Mouse (Mus musculus): ENCODE results near the gene Dhdh. TPM values are rescaled to one million over a fixed set of nuclear protein-coding genes. Genes with fewer than 3 reads are reported as not detected.

The Dhdh gene
- polyA plus RNA-seq, 1 experiment from 2014 or later, result 3.4 TPM

GRCm38 (mm10) chr7:45435038-45435437 is 53.6 kb downstream of the Dhdh start:
- Histone ChIP-seq H3K27me3 (ENCODE audit: control insufficient read depth, insufficient read depth, low read length) (no peaks in the 10 kb centered on the region), H3K4me2 (ENCODE audit: low read depth, low read length) (peak overlapping the region; percentile 71), H3K27ac (ENCODE audit: low read length) (peak overlapping the region; percentile 91), H3K9me3 (replicated peaks; ENCODE audit: control insufficient read depth, low read length) (no peaks in the 10 kb centered on the region), H3K36me3 (ENCODE audit: control insufficient read depth, insufficient read depth) (peaks cover 4% of the 10 kb centered on the region), H3K9ac (ENCODE audit: low read length) (peak overlapping the region; percentile 94), H3K4me1 (ENCODE audit: control insufficient read depth, insufficient read depth, low read length) (peaks cover 35% of the 10 kb centered on the region), H3K4me3 (ENCODE audit: low read length) (peak overlapping the region; percentile 73)
- peak; percentile 2; the same call in 1 of the 2 replicates for ATAC-seq (replicated peaks; ENCODE audit: extremely low read depth, insufficient read depth, low FRiP score)
- WGBS, result 2% methylated on average over 16 of the region's 16 CpGs

GRCm38 (mm10) chr7:45434203-45435015 is 54.2 kb downstream of the Dhdh start, which contains the start of gene Gys1:
Gene Gys1 (plus strand): TSS chr7:45434844.
- peak within 1 kb of the TSS; percentile 98 for H3K4me2 ChIP-seq (ENCODE audit: low read depth, low read length)
- ATAC-seq (replicated peaks; ENCODE audit: extremely low read depth, insufficient read depth, low FRiP score), result peak; percentile 95
- H3K9ac ChIP-seq (ENCODE audit: low read length), result peak within 1 kb of the TSS; percentile 94
- H3K27ac ChIP-seq (ENCODE audit: low read length), result peak within 1 kb of the TSS; percentile 93
- peaks cover 35% of the 10 kb centered on the region for H3K4me1 ChIP-seq (ENCODE audit: control insufficient read depth, insufficient read depth, low read length)
- under 1% methylated on average over 45 of the region's 45 CpGs for WGBS
- no peaks in the 10 kb centered on the region for H3K9me3 ChIP-seq (replicated peaks; ENCODE audit: control insufficient read depth, low read length)
- H3K4me3 ChIP-seq (ENCODE audit: low read length), result peak within 1 kb of the TSS; percentile 90
- peaks cover 3% of the 10 kb centered on the region for H3K36me3 ChIP-seq (ENCODE audit: control insufficient read depth, insufficient read depth)
- no peaks in the 10 kb centered on the region for H3K27me3 ChIP-seq (ENCODE audit: control insufficient read depth, insufficient read depth, low read length)

- ATAC-seq (replicated peaks; ENCODE audit: extremely low read depth, insufficient read depth, low FRiP score), result no peak
- Histone ChIP-seq H3K36me3 (ENCODE audit: control insufficient read depth, insufficient read depth) (peaks cover 9% of the 10 kb centered on the region), H3K4me3 (ENCODE audit: low read length) (peak overlapping the region; percentile 90), H3K9me3 (replicated peaks; ENCODE audit: control insufficient read depth, low read length) (no peaks in the 10 kb centered on the region), H3K4me1 (ENCODE audit: control insufficient read depth, insufficient read depth, low read length) (peaks cover 35% of the 10 kb centered on the region), H3K27me3 (ENCODE audit: control insufficient read depth, insufficient read depth, low read length) (no peaks in the 10 kb centered on the region), H3K27ac (ENCODE audit: low read length) (peak overlapping the region; percentile 93), H3K4me2 (ENCODE audit: low read depth, low read length) (peak overlapping the region; percentile 98), H3K9ac (ENCODE audit: low read length) (peak overlapping the region; percentile 86)
- under 1% methylated on average over 7 of the region's 7 CpGs for WGBS
These were observed 54.8 kb downstream of the Dhdh start for GRCm38 (mm10) chr7:45433835-45434202.

GRCm38 (mm10) chr7:45426556-45426955 is 62.0 kb downstream of the Dhdh start:
- H3K27ac ChIP-seq (ENCODE audit: low read length), result no peak overlapping the region
- H3K4me2 ChIP-seq (ENCODE audit: low read depth, low read length), result no peak overlapping the region
- H3K9me3 ChIP-seq (replicated peaks; ENCODE audit: control insufficient read depth, low read length), result no peaks in the 10 kb centered on the region
- peaks cover 49% of the 10 kb centered on the region for H3K36me3 ChIP-seq (ENCODE audit: control insufficient read depth, insufficient read depth)
- no peak overlapping the region for H3K9ac ChIP-seq (ENCODE audit: low read length)
- WGBS, result 84% methylated on average over 8 of the region's 8 CpGs
- H3K4me1 ChIP-seq (ENCODE audit: control insufficient read depth, insufficient read depth, low read length), result no peaks in the 10 kb centered on the region
- ATAC-seq (replicated peaks; ENCODE audit: extremely low read depth, insufficient read depth, low FRiP score), result no peak
- no peak overlapping the region for H3K4me3 ChIP-seq (ENCODE audit: low read length)
- H3K27me3 ChIP-seq (ENCODE audit: control insufficient read depth, insufficient read depth, low read length), result no peaks in the 10 kb centered on the region; the same call in 1 of the 2 replicates

GRCm38 (mm10) chr7:45421194-45421593 is 67.4 kb downstream of the Dhdh start:
- H3K9ac ChIP-seq (ENCODE audit: low read length), result no peak overlapping the region
- no peak for ATAC-seq (replicated peaks; ENCODE audit: extremely low read depth, insufficient read depth, low FRiP score)
- WGBS, result 88% methylated on average over 14 of the region's 14 CpGs
- peaks cover 41% of the 10 kb centered on the region for H3K27me3 ChIP-seq (ENCODE audit: control insufficient read depth, insufficient read depth, low read length)
- H3K4me3 ChIP-seq (ENCODE audit: low read length), result no peak overlapping the region
- no peaks in the 10 kb centered on the region for H3K4me1 ChIP-seq (ENCODE audit: control insufficient read depth, insufficient read depth, low read length)
- H3K9me3 ChIP-seq (replicated peaks; ENCODE audit: control insufficient read depth, low read length), result no peaks in the 10 kb centered on the region
- H3K4me2 ChIP-seq (ENCODE audit: low read depth, low read length), result no peak overlapping the region
- H3K27ac ChIP-seq (ENCODE audit: low read length), result no peak overlapping the region
- peaks cover 37% of the 10 kb centered on the region for H3K36me3 ChIP-seq (ENCODE audit: control insufficient read depth, insufficient read depth)

Small RNA genes within 50 kb of the gene (microRNA-seq; reads per million reads assigned to microRNA genes)
- not detected for gene Gm22133

Other genes with a start within 250 kb of the Dhdh start
- 5.0 and 9.2 TPM in 2 replicates for gene Cd37, start 249.7 kb downstream of the Dhdh start, polyA plus RNA-seq (2015; fragmentation: Nextera tagmentation; extraction: Ambion mirVana)
- gene Slc6a16, start 247.7 kb downstream of the Dhdh start, polyA plus RNA-seq (2015; fragmentation: Nextera tagmentation; extraction: Ambion mirVana), result 0.09 TPM in 1 of 2 replicates, not detected in the other
- gene Slc6a21, start 211.3 kb downstream of the Dhdh start, polyA plus RNA-seq (2015; fragmentation: Nextera tagmentation; extraction: Ambion mirVana), result not detected in 2 replicates
- 12.4 and 18.0 TPM in 2 replicates for gene Trpm4, start 155.0 kb downstream of the Dhdh start, polyA plus RNA-seq (2015; fragmentation: Nextera tagmentation; extraction: Ambion mirVana)
- 26.6 and 28.7 TPM in 2 replicates for gene Hrc, start 153.5 kb downstream of the Dhdh start, polyA plus RNA-seq (2015; fragmentation: Nextera tagmentation; extraction: Ambion mirVana)
- gene Ppfia3, start 121.8 kb downstream of the Dhdh start, polyA plus RNA-seq (2015; fragmentation: Nextera tagmentation; extraction: Ambion mirVana), result 1.5 TPM in 2 replicates
- 0.81 and 0.91 TPM in 2 replicates for gene Lin7b, start 118.2 kb downstream of the Dhdh start, polyA plus RNA-seq (2015; fragmentation: Nextera tagmentation; extraction: Ambion mirVana)
- gene Snrnp70, start 93.1 kb downstream of the Dhdh start, polyA plus RNA-seq (2015; fragmentation: Nextera tagmentation; extraction: Ambion mirVana), result 145 and 161 TPM in 2 replicates
- 0.25 and 0.27 TPM in 2 replicates for gene Kcna7, start 83.2 kb downstream of the Dhdh start, polyA plus RNA-seq (2015; fragmentation: Nextera tagmentation; extraction: Ambion mirVana)
- 0.91 and 1.1 TPM in 2 replicates for gene Ntf5, start 75.1 kb downstream of the Dhdh start, polyA plus RNA-seq (2015; fragmentation: Nextera tagmentation; extraction: Ambion mirVana)
- 0.46 and 0.51 TPM in 2 replicates for gene Lhb, start 68.0 kb downstream of the Dhdh start, polyA plus RNA-seq (2015; fragmentation: Nextera tagmentation; extraction: Ambion mirVana)
- 136 and 141 TPM in 2 replicates for gene Gys1, start 54.0 kb downstream of the Dhdh start, polyA plus RNA-seq (2015; fragmentation: Nextera tagmentation; extraction: Ambion mirVana)
- 85.1 and 88.3 TPM in 2 replicates for gene Ruvbl2, start 50.7 kb downstream of the Dhdh start, polyA plus RNA-seq (2015; fragmentation: Nextera tagmentation; extraction: Ambion mirVana)
- gene Ftl1, start 28.9 kb downstream of the Dhdh start, polyA plus RNA-seq (2015; fragmentation: Nextera tagmentation; extraction: Ambion mirVana), result 3,045 and 3,399 TPM in 2 replicates
- gene Bax, start 21.9 kb downstream of the Dhdh start, polyA plus RNA-seq (2015; fragmentation: Nextera tagmentation; extraction: Ambion mirVana), result 104 and 107 TPM in 2 replicates
- 0.35 and 0.71 TPM in 2 replicates for gene Tulp2, start 6.9 kb downstream of the Dhdh start, polyA plus RNA-seq (2015; fragmentation: Nextera tagmentation; extraction: Ambion mirVana)
- gene Gm45808, start 2.0 kb downstream of the Dhdh start, polyA plus RNA-seq (2015; fragmentation: Nextera tagmentation; extraction: Ambion mirVana), result not detected in 2 replicates
- 156 and 160 TPM in 2 replicates for gene Nucb1, start 21.6 kb upstream of the Dhdh start, polyA plus RNA-seq (2015; fragmentation: Nextera tagmentation; extraction: Ambion mirVana)
- 25.0 and 27.1 TPM in 2 replicates for gene Ppp1r15a, start 37.5 kb upstream of the Dhdh start, polyA plus RNA-seq (2015; fragmentation: Nextera tagmentation; extraction: Ambion mirVana)
- gene Plekha4, start 37.5 kb upstream of the Dhdh start, polyA plus RNA-seq (2015; fragmentation: Nextera tagmentation; extraction: Ambion mirVana), result 1.3 and 1.8 TPM in 2 replicates
- gene Hsd17b14, start 66.1 kb upstream of the Dhdh start, polyA plus RNA-seq (2015; fragmentation: Nextera tagmentation; extraction: Ambion mirVana), result 0.66 and 0.87 TPM in 2 replicates
- gene Bcat2, start 81.3 kb upstream of the Dhdh start, polyA plus RNA-seq (2015; fragmentation: Nextera tagmentation; extraction: Ambion mirVana), result 97.7 and 102 TPM in 2 replicates
- gene Fgf21, start 126.7 kb upstream of the Dhdh start, polyA plus RNA-seq (2015; fragmentation: Nextera tagmentation; extraction: Ambion mirVana), result 1.5 and 1.7 TPM in 2 replicates
- gene Fut1, start 128.5 kb upstream of the Dhdh start, polyA plus RNA-seq (2015; fragmentation: Nextera tagmentation; extraction: Ambion mirVana), result 0.15 and 0.83 TPM in 2 replicates
- gene Izumo1, start 133.0 kb upstream of the Dhdh start, polyA plus RNA-seq (2015; fragmentation: Nextera tagmentation; extraction: Ambion mirVana), result 0.21 and 0.26 TPM in 2 replicates
- 15.4 and 16.3 TPM in 2 replicates for gene Rasip1, start 138.7 kb upstream of the Dhdh start, polyA plus RNA-seq (2015; fragmentation: Nextera tagmentation; extraction: Ambion mirVana)
- gene Mamstr, start 151.2 kb upstream of the Dhdh start, polyA plus RNA-seq (2015; fragmentation: Nextera tagmentation; extraction: Ambion mirVana), result 7.6 and 9.0 TPM in 2 replicates
- 1.5 and 1.6 TPM in 2 replicates for gene Fut2, start 177.6 kb upstream of the Dhdh start, polyA plus RNA-seq (2015; fragmentation: Nextera tagmentation; extraction: Ambion mirVana)
- gene Ntn5, start 195.2 kb upstream of the Dhdh start, polyA plus RNA-seq (2015; fragmentation: Nextera tagmentation; extraction: Ambion mirVana), result 0.22 and 0.36 TPM in 2 replicates
- gene Sec1, start 205.6 kb upstream of the Dhdh start, polyA plus RNA-seq (2015; fragmentation: Nextera tagmentation; extraction: Ambion mirVana), result 0.33 and 0.65 TPM in 2 replicates
- 4.2 and 5.1 TPM in 2 replicates for gene Car11, start 211.0 kb upstream of the Dhdh start, polyA plus RNA-seq (2015; fragmentation: Nextera tagmentation; extraction: Ambion mirVana)
- 3.0 and 3.6 TPM in 2 replicates for gene Dbp, start 216.3 kb upstream of the Dhdh start, polyA plus RNA-seq (2015; fragmentation: Nextera tagmentation; extraction: Ambion mirVana)
- gene Rpl18, start 226.7 kb upstream of the Dhdh start, polyA plus RNA-seq (2015; fragmentation: Nextera tagmentation; extraction: Ambion mirVana), result 520 and 591 TPM in 2 replicates
- 18.9 and 19.1 TPM in 2 replicates for gene Sphk2, start 229.2 kb upstream of the Dhdh start, polyA plus RNA-seq (2015; fragmentation: Nextera tagmentation; extraction: Ambion mirVana)
- 0.39 and 0.84 TPM in 2 replicates for gene Fam83e, start 232.4 kb upstream of the Dhdh start, polyA plus RNA-seq (2015; fragmentation: Nextera tagmentation; extraction: Ambion mirVana)
- gene Spaca4, start 237.0 kb upstream of the Dhdh start, polyA plus RNA-seq (2015; fragmentation: Nextera tagmentation; extraction: Ambion mirVana), result not detected in 2 replicates